Mouse (Mus musculus) testis, adult 10 weeks (tissue): ENCODE measurements around the gene Upf3a. TPM values are rescaled to one million over a fixed set of nuclear protein-coding genes. Genes with fewer than 3 reads are reported as not detected.

Experiments used
- polyA plus RNA-seq: library from polyadenylated mRNA; stranded (reverse); fragments of 350-450 nt; fragmentation: Illumina TruSeq; extraction: RNeasy Lipid Tissue Mini Kit (QIAGEN cat#74804); gene quantifications from one replicate; pipeline ENCODE4 v1.2.3, GENCODE M21; 2014; ENCODE audit warnings: low read depth, low replicate concordance

Gene Upf3a
- 97.7 TPM for polyA plus RNA-seq

DNA sequence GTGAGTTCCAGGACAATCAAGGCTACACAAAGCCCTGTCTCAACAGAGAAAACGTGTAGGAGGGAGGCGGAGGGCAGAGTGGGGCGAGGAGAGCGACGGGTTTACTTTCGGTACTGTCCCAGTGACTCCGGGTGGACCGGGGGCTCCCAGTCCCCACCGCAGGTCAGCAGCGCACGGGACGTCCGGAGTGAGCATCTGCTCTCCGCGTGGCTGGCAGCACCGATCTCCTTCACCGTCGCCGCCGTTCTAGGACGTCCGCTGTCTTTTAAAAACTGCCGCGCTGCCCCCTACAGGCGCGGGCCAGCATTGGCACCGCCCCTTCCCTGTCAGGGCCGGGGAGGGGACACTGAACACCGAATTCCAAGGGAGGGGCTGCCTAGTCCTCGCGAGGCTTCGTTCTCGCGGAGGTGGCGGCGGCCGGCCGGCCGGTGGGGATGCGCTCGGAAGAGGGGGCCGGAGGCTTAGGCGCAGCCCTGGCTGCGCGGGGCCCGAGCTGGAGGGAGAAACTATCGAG, at the start of gene Upf3a:
Gene Upf3a (plus strand): TSS at position 366 of the 514 bp plus-strand sequence.

DNA sequence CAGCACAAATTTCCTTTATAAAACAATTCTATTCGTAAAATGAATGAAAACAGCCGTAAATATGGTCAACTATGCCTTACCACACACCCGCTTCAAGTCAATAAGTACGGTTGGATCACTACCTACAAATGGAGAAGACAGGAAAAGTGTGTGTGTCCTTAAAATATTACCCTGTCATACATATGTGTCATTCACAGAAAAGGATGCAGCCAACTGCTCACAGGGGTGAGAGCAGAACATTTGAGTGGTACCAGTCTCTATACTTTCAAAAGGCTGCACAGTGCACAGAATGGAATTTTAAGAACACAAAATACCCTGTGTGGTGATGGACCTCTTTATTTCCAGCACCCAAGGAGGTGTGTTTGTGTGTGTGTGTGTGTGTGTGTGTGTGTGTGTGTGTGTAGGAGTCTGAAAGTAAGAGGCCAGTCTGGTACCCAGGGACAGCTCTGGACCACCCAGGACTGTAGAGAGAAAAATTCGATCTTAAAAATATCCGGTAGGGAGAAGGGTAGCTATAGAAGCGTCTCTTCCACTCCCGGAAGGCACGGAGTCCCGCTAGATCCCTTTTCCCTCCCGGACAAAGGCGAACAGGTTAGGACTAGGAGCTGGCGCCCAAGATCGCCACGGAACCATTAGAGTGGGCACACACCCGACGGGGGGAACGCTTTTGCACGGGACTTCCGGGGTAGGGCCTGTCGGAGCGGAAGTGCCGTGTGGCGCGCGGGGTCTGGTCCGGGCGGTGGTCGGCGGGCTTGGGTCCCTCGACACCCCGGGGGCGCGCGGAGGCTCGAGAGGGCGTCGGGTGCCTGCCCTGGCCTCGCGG, 28.2 kb upstream of the Upf3a start, which contains the start of gene Cdc16:
Gene Cdc16 (plus strand): TSS at position 695 of the 823 bp plus-strand sequence.

DNA sequence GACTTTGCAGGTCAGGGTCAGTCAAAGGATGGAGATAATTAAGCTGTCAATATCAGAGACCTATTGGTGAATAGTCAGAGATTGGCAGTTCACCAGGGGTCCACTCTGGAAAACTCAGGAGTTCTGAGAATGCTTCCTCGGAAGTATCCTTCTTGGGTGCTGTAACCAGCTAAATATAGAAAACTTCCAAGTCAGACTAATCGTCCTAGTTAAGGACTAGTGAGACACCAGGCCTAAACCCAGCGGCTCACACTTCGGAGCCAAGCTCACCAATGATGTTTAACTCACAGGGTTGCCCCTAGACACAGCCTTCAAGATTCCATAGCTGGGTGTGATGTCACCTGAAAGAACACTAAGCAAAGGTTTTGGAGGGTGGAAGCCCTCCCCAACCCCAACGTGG, 52.9 kb downstream of the Upf3a start, which contains the start of gene AF366264:
Gene AF366264 (minus strand): TSS at position 101 of the 400 bp plus-strand sequence.

Other genes starting within 250 kb of the Upf3a start
- gene 1700029H14Rik, start 223.2 kb upstream of the Upf3a start, polyA plus RNA-seq = 149 TPM
- gene Rasa3, start 108.0 kb upstream of the Upf3a start, polyA plus RNA-seq = 18.6 TPM
- gene Cfap97d2, start 79.7 kb upstream of the Upf3a start, polyA plus RNA-seq = 1.6 TPM
- gene Cdc16, start 27.9 kb upstream of the Upf3a start, polyA plus RNA-seq = 30.5 TPM
- 65.1 TPM for gene AF366264, start 52.8 kb downstream of the Upf3a start, polyA plus RNA-seq
- gene Champ1, start 84.0 kb downstream of the Upf3a start, polyA plus RNA-seq = 7.4 TPM
- 38.5 TPM for gene Coprs, start 104.7 kb downstream of the Upf3a start, polyA plus RNA-seq